Mouse (Mus musculus) hindbrain, embryonic 11.5 days (tissue): ENCODE results near the gene Ldlrap1. TPM values are rescaled to one million over a fixed set of nuclear protein-coding genes. Genes with fewer than 3 reads are reported as not detected.
A peak's percentile ranks its signal among the peaks of the same experiment; 100 is the strongest.

Experiments used
- ATAC-seq: fragments of 200-750 bp; cut with Nextera tagmentation; 2 replicates; pipeline ENCODE4 v1.8.0; 2017; ENCODE audit warnings: mild to moderate bottlenecking, moderate TSS enrichment, moderate library complexity; ENCODE audit not compliant: low FRiP score
- DNase-seq: peaks from one replicate; pipeline ENCODE4 v3.0.0-alpha.2; 2015; ENCODE audit warnings: low spot score
- H3K27ac ChIP-seq: fragments of 300-500 bp; sonication (generic); 2 replicates; pipeline ENCODE4 v1.5.1; 2014; ENCODE audit warnings: mild to moderate bottlenecking, low read depth, low read length
- H3K27me3 ChIP-seq: fragments of 300-500 bp; sonication (generic); 2 replicates; pipeline ENCODE4 v1.6.1; 2014; ENCODE audit warnings: mild to moderate bottlenecking, low read length, moderate library complexity, mixed read lengths; ENCODE audit not compliant: control insufficient read depth, insufficient read depth
- H3K36me3 ChIP-seq: fragments of 300-500 bp; sonication (generic); 2 replicates; pipeline ENCODE4 v1.6.1; 2014; ENCODE audit warnings: mild to moderate bottlenecking, low read length, moderate library complexity, mixed read lengths; ENCODE audit not compliant: control insufficient read depth, insufficient read depth
- H3K4me1 ChIP-seq: fragments of 300-500 bp; sonication (generic); replicated peaks from 2 replicates; pipeline ENCODE4 v1.6.1; 2014; ENCODE audit warnings: low read length, mixed read lengths; ENCODE audit not compliant: control insufficient read depth, insufficient read depth
- H3K4me2 ChIP-seq: fragments of 300-500 bp; sonication (generic); replicated peaks from 2 replicates; pipeline ENCODE4 v1.6.1; 2014; ENCODE audit warnings: mild to moderate bottlenecking, low read depth, low read length
- H3K4me3 ChIP-seq: fragments of 300-500 bp; sonication (generic); 2 replicates; pipeline ENCODE4 v1.5.1; 2014; ENCODE audit warnings: low read depth, low read length
- H3K9ac ChIP-seq: fragments of 300-500 bp; sonication (generic); 2 replicates; pipeline ENCODE4 v1.6.1; 2014; ENCODE audit warnings: low read depth, low read length
- H3K9me3 ChIP-seq: fragments of 300-500 bp; sonication (generic); 2 replicates; pipeline ENCODE4 v1.6.1; 2016; ENCODE audit warnings: low read length; ENCODE audit not compliant: control insufficient read depth
- WGBS: fragments of 180-500 bp; shearing (Covaris S2); extraction: QIAGEN DNeasy Blood & Tissue Kit; methylation state at CpG from one replicate; pipeline ENCODE4 v1.1.7; 2014; 5-methylcytosine and 5-hydroxymethylcytosine counted together
- polyA plus RNA-seq: library from polyadenylated mRNA; unstranded; fragments of >200 nt; fragmentation: Nextera tagmentation; extraction: Ambion mirVana; gene quantifications from 2 replicates; pipeline ENCODE4 v1.2.1, GENCODE M21; 2014

The Ldlrap1 gene
- polyA plus RNA-seq, 1 experiment from 2014 or later = 4.3 TPM

DNA sequence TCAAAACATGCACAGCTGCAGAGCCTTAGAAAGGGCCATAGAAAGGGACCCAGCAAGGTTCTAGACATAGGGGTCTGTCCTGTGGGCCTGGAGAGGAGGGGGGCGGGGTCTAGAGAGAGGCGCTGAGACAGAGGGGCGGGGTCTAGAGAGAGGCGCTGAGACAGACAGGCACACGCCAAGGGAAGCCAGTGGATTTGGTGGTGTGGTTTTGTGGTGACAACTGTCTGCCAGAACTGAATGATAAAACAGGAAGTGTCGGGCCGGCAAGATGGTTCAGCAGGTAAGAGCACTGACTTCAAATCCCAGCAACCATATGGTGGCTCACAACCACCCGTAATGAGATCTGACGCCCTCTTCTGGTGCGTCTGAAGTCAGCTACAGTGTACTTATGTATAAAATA lies 19.1 kb upstream of the Ldlrap1 start:
- H3K36me3 ChIP-seq = no peaks in the 10 kb centered on the region
- H3K9me3 ChIP-seq = no peaks in the 10 kb centered on the region
- H3K4me2 ChIP-seq = no peak overlapping the region
- no peak for ATAC-seq
- DNase-seq = peak; percentile 37
- H3K4me3 ChIP-seq = no peak overlapping the region
- H3K27ac ChIP-seq = no peak overlapping the region
- no peak overlapping the region for H3K9ac ChIP-seq
- H3K27me3 ChIP-seq = no peaks in the 10 kb centered on the region
- H3K4me1 ChIP-seq = no peaks in the 10 kb centered on the region
- WGBS = 43% methylated on average over 10 of the region's 10 CpGs

DNA sequence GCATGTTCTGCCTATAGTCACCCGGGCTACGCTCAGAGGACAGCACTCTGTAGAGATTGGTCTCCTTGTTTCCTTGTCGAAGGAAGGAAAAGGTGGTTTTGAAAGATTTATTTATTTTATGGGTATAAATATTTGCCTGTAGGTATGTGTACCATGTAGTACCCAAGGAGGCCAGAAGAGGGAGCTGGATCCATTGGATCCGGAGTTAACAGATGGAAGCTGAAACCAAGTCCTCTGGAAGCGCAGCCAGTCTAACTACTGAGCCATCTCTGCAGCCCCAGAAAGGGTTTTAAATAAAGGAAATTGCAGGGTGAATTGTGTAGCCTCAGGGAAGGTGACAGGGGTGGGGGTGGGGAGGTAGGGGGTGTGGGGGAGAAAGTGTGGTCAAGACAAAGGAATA lies 16.9 kb upstream of the Ldlrap1 start:
- Histone ChIP-seq H3K4me3 (no peak overlapping the region), H3K36me3 (no peaks in the 10 kb centered on the region), H3K9ac (no peak overlapping the region), H3K27ac (no peak overlapping the region), H3K4me1 (no peaks in the 10 kb centered on the region), H3K27me3 (no peaks in the 10 kb centered on the region), H3K4me2 (no peak overlapping the region), H3K9me3 (no peaks in the 10 kb centered on the region)
- ATAC-seq (no peak), DNase-seq (peak; percentile 70)
- WGBS = 49% methylated on average over 5 of the region's 5 CpGs

DNA sequence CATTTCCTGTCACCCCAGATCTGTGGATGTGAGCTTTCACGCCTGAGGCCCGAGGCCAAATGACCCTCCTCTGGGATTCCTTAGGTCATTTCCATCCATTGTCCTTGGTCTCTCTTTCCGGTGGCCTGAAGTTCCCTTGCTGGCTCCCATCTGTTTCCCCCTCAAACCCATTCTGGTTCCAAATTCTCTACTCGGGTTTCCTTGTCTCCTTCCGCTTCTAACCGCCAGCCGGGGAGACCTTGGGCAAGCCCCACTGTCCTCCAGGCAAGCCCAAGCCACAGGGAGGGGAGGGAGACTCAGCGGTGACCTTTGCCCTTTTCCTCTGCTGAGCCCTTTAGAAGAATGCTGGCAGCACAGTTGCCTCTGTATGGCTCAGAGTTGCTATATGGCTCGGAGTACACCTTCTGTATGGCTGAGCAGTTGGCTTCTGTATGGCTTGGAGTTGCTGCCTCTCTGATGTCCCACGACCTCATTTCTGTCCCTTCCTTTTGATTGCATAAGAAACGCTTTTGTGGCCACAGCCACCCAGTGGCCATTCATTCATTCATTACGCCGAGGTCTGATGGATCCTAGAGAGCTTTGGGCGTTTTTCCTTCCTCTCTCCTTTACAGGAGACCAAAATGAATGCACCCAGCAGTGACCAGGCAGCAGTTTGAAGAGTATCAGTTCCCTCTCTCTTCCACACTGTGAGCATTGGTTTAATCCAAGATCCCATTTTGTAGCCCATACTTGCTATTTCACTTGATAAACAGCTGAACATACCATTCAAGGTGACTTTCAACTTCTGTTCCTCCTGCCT lies 11.5 kb upstream of the Ldlrap1 start:
- Histone ChIP-seq H3K4me1 (peaks cover 4% of the 10 kb centered on the region; the same call in 1 of the 2 replicates), H3K9me3 (no peaks in the 10 kb centered on the region), H3K4me2 (no peak overlapping the region), H3K27ac (no peak overlapping the region), H3K36me3 (no peaks in the 10 kb centered on the region), H3K9ac (no peak overlapping the region), H3K4me3 (no peak overlapping the region), H3K27me3 (no peaks in the 10 kb centered on the region)
- ATAC-seq (no peak), DNase-seq (peak; percentile 36)
- 29% methylated on average over 14 of the region's 14 CpGs for WGBS

DNA sequence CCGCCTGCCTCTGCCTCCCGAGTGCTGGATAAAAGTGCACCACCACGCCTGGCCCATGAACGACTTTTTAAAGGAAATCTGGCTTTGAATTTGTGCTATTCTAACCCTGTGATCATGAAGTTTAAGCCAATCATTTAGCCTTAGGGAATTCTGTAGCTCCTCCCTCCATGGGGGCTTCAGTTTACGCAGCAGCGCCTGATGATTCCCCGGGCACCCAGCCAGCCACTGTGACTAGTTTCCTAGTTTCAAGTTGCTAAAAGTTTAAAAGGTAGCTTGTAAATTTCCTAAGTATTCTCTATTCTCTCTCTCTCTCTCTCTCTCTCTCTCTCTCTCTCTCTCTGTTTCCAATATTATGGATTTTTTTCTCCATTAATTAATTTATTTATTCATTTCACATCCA lies 8.4 kb upstream of the Ldlrap1 start:
- Histone ChIP-seq H3K4me1 (peaks cover 8% of the 10 kb centered on the region), H3K27me3 (no peaks in the 10 kb centered on the region), H3K4me3 (no peak overlapping the region), H3K4me2 (no peak overlapping the region), H3K36me3 (no peaks in the 10 kb centered on the region), H3K9me3 (no peaks in the 10 kb centered on the region), H3K9ac (no peak overlapping the region), H3K27ac (no peak overlapping the region)
- ATAC-seq = no peak
- DNase-seq = no peak
- 74% methylated on average over 7 of the region's 7 CpGs for WGBS

DNA sequence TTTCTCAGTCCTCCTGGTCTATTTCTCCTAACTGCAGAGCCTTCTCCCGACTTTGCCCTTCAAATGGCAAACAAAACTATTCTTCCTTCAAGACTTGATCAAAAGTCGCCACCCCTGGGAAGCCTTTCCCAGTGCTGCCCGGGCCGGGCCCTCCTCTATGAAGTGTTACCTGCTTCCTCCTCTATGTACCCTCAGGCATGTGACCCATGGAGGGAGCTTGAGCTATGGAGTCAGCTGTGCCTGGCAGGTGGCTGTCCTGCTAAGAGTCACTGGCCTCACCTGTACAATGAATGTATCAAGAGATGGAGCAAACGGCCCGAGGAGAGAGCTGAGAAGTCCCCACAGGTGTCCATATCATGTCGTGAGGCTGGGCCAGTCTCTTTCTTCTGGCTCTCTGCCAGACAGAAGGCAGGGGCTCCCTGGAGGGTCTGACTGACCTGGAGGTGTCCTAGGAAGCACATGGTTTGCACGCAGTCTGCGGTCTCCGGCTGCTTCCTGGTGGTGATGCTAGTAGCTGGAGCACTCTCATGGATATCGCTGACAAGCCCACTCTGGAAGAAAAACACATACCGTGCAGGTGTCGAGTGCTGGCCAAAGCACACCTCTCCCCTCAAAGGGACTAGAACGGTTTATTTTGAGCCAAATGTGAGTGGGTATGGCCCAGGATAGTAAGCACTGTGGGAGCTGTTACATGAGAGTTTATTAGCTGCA lies 7.6 kb upstream of the Ldlrap1 start:
- Histone ChIP-seq H3K4me1 (peaks cover 8% of the 10 kb centered on the region), H3K4me2 (no peak overlapping the region), H3K36me3 (no peaks in the 10 kb centered on the region), H3K27me3 (no peaks in the 10 kb centered on the region), H3K9ac (no peak overlapping the region), H3K4me3 (no peak overlapping the region), H3K27ac (no peak overlapping the region), H3K9me3 (no peaks in the 10 kb centered on the region)
- ATAC-seq (no peak), DNase-seq (no peak)
- 68% methylated on average over 13 of the region's 14 CpGs for WGBS

DNA sequence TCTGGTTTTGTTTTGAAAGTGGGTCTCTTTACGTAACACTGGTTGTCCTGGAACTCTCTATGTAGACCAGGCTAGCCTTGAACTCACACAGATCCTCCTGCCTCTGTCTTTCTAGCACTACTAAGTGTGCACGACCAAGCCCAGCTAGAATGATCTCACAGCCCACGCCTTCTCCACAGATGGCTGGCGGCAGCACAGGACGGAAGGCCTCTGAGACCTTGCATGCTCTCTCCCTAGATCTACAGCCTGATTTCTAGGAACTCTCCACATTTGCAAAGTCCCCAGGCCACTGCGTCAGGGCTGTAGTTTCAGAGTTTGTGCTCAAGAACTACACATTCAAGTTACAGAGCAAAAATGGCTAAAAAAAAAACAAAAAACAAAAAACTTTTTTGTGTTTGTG lies 6.3 kb upstream of the Ldlrap1 start:
- H3K9ac ChIP-seq = no peak overlapping the region
- ATAC-seq (no peak), DNase-seq (no peak)
- H3K4me2 ChIP-seq = no peak overlapping the region
- peaks cover 4% of the 10 kb centered on the region for H3K4me1 ChIP-seq
- H3K36me3 ChIP-seq = no peaks in the 10 kb centered on the region
- WGBS = 81% methylated on average over 6 of the region's 6 CpGs
- H3K27ac ChIP-seq = no peak overlapping the region
- no peaks in the 10 kb centered on the region for H3K9me3 ChIP-seq
- no peak overlapping the region for H3K4me3 ChIP-seq
- no peaks in the 10 kb centered on the region for H3K27me3 ChIP-seq

DNA sequence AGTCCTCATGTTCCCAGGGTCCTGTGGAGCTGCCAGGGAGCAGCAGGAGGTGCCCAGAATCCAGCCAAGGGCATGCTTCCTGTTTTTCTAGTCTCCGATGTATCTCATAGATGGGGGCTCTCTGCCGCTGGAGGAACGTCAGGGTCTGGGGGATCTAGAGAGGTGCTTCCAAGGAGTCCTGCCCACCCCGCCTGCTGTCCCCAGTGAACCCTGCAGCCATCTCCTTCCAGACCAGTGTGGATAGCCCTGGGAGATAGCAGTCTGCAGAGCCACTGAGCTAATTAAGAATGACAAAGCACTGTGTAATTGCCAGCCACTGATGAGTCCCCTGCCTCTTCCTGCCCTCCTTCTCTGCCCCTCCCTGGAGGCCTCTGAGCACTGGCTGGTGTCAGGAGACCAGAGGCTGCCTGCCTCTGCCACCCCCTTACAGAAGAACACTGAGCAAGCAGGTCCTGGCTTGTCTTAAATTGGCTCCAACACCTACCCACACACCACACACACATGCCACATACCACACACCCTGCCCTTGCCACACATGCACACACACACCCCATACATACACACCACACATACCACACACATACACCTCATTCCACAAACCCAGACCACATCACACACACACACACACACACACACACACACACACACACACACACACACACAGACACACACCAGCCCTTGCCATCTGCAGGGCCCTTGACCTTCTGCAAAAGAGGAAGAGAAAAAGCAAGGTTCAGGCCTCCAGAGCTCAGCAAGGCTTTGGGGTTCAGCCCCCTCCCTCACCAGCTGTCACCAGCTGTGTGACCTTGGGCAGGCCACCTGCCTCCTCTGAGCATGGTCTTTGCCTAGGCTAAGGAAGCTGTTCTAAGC lies 5.2 kb upstream of the Ldlrap1 start:
- H3K27me3 ChIP-seq = peaks cover 5% of the 10 kb centered on the region; the same call in 1 of the 2 replicates
- H3K4me2 ChIP-seq = no peak overlapping the region
- no peak overlapping the region for H3K4me3 ChIP-seq
- ATAC-seq = no peak
- DNase-seq = no peak
- no peak overlapping the region for H3K9ac ChIP-seq
- WGBS = 39% methylated on average over 4 of the region's 4 CpGs
- H3K27ac ChIP-seq = no peak overlapping the region
- H3K4me1 ChIP-seq = peaks cover 9% of the 10 kb centered on the region
- H3K36me3 ChIP-seq = no peaks in the 10 kb centered on the region
- no peaks in the 10 kb centered on the region for H3K9me3 ChIP-seq

DNA sequence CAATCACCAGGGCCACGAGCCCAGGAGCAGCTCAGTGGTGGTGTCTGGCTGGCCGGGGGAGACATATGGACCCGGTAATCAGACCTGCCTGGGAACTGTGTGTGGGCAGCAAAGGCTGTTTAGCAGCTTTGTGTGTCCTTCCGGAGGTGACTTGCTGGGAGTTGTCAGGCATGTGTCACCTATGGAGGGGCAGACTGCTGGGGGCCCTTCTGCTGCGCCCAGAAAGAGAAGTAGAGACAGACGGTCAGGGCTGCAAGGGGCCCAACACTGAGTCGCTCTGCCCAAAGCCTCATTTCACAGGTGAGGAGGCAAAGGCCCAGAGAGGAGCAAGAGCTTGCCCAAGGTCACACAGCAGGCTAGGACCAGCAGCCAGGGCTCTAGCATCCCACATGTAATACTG lies 2.1 kb upstream of the Ldlrap1 start:
- peaks cover 22% of the 10 kb centered on the region for H3K27me3 ChIP-seq
- no peaks in the 10 kb centered on the region for H3K9me3 ChIP-seq
- no peak overlapping the region for H3K9ac ChIP-seq
- no peaks in the 10 kb centered on the region for H3K36me3 ChIP-seq
- H3K4me3 ChIP-seq = no peak overlapping the region
- DNase-seq (no peak), ATAC-seq (no peak)
- H3K4me1 ChIP-seq = peaks cover 9% of the 10 kb centered on the region
- 71% methylated on average over 7 of the region's 7 CpGs for WGBS
- no peak overlapping the region for H3K27ac ChIP-seq
- no peak overlapping the region for H3K4me2 ChIP-seq
